Mouse (Mus musculus) bone marrow macrophage, adult 2 months (primary cell): ENCODE data around the gene Pithd1.

Experiments used
- CTCF ChIP-seq: IDR thresholded peaks from 2 replicates; pipeline ENCODE4 v1.5.1; 2012; ENCODE audit warnings: low read depth, mild to moderate bottlenecking, low read length, moderate library complexity
- POLR2A ChIP-seq: IDR thresholded peaks from 2 replicates; pipeline ENCODE4 v1.6.1; 2012; ENCODE audit warnings: mild to moderate bottlenecking, low read depth, low read length, borderline replicate concordance

DNA sequence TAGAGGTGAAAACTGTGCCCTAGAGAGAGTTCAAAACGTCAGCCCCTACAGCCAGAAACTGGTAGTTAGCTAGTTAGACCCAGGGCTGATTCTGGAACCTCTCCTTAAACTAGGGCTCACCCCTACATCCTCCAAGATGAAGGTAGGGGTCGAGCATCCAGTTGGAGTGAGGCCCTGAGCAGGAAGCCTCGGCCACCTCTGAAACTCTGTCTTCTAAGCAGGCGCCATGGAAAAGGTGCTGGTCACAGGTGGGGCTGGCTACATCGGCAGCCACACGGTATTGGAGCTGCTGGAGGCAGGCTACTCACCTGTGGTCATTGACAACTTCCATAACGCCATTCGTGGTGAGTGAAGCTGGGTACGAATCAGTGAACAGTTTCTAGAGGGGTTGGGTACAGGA is 22.0 kb downstream of the Pithd1 start:
- TF ChIP-seq CTCF (no peak), POLR2A (no peak)
